Mouse (Mus musculus) sigmoid colon, adult 10 weeks (tissue): ENCODE data around the gene Wapl. TPM values are rescaled to one million over a fixed set of nuclear protein-coding genes. Genes with fewer than 3 reads are reported as not detected.

ENCODE experiments used
- polyA plus RNA-seq: library from polyadenylated mRNA; stranded (reverse); fragments of 350-450 nt; fragmentation: Illumina TruSeq; extraction: RNeasy Lipid Tissue Mini Kit (QIAGEN cat#74804); gene quantifications from one replicate; pipeline ENCODE4 v1.2.3, GENCODE M21; 2014; ENCODE audit warnings: low read depth, low replicate concordance

The Wapl gene
- polyA plus RNA-seq, result 158 TPM

GRCm38 (mm10) chr14:34673395-34674228 lies at the start of gene Wapl:
Wapl (plus strand) TSS chr14:34673928.

Other genes with a start within 250 kb of the Wapl start
- gene Bmpr1a, start 170.6 kb upstream of the Wapl start, polyA plus RNA-seq, result 175 TPM
- gene 9230112D13Rik, start 151.1 kb upstream of the Wapl start, polyA plus RNA-seq, result not detected
- 15.9 TPM for gene Ldb3, start 85.2 kb upstream of the Wapl start, polyA plus RNA-seq
- not detected for gene Opn4, start 73.8 kb upstream of the Wapl start, polyA plus RNA-seq
- 0.25 TPM for gene Grid1, start 146.2 kb downstream of the Wapl start, polyA plus RNA-seq